Mouse (Mus musculus) embryonic facial prominence, embryonic 13.5 days (tissue): ENCODE results near the gene Cyfip2. TPM values are rescaled to one million over a fixed set of nuclear protein-coding genes. Genes with fewer than 3 reads are reported as not detected.

Source experiments
- ATAC-seq: fragments of 200-750 bp; cut with Nextera tagmentation; 2 replicates; pipeline ENCODE4 v1.8.0; 2017; ENCODE audit warnings: low read depth; ENCODE audit not compliant: insufficient number of reproducible peaks, insufficient read depth, low FRiP score, low TSS enrichment
- H3K27ac ChIP-seq: fragments of 300-500 bp; sonication (generic); 2 replicates; pipeline ENCODE4 v1.5.1; 2015; ENCODE audit warnings: moderate library complexity, mild to moderate bottlenecking, inconsistent platforms
- H3K27me3 ChIP-seq: fragments of 300-500 bp; sonication (generic); 2 replicates; pipeline ENCODE4 v1.6.1; 2015; ENCODE audit warnings: mild to moderate bottlenecking, inconsistent platforms
- H3K36me3 ChIP-seq: fragments of 300-500 bp; sonication (generic); 2 replicates; pipeline ENCODE4 v1.6.1; 2015; ENCODE audit warnings: mild to moderate bottlenecking, inconsistent platforms
- H3K4me1 ChIP-seq: fragments of 300-500 bp; sonication (generic); 2 replicates; pipeline ENCODE4 v1.6.1; 2015; ENCODE audit warnings: inconsistent platforms
- H3K4me2 ChIP-seq: fragments of 300-500 bp; sonication (generic); 2 replicates; pipeline ENCODE4 v1.6.1; 2015; ENCODE audit warnings: moderate library complexity, mild to moderate bottlenecking, inconsistent platforms
- H3K4me3 ChIP-seq: fragments of 300-500 bp; sonication (generic); 2 replicates; pipeline ENCODE4 v1.5.1; 2015; ENCODE audit warnings: mild to moderate bottlenecking, inconsistent platforms
- H3K9ac ChIP-seq: fragments of 300-500 bp; sonication (generic); 2 replicates; pipeline ENCODE4 v1.6.1; 2015; ENCODE audit warnings: mild to moderate bottlenecking, inconsistent platforms
- H3K9me3 ChIP-seq: fragments of 300-500 bp; sonication (generic); 2 replicates; pipeline ENCODE4 v1.6.1; 2016; ENCODE audit warnings: inconsistent platforms
- WGBS: fragments of 180-500 bp; shearing (Covaris S2); methylation state at CpG from one replicate; pipeline ENCODE4 v1.1.7; 2015; ENCODE audit warnings: mixed read lengths; 5-methylcytosine and 5-hydroxymethylcytosine counted together
- polyA plus RNA-seq: library from polyadenylated mRNA; unstranded; fragments of >200 nt; fragmentation: Nextera tagmentation; extraction: Ambion mirVana; gene quantifications from 2 replicates; pipeline ENCODE4 v1.2.1, GENCODE M21; 2015

Gene Cyfip2
- polyA plus RNA-seq, 1 experiment from 2014 or later: 8.9 TPM

GRCm38 (mm10) chr11:46220211-46220610 lies 92.4 kb downstream of the Cyfip2 start:
- Histone ChIP-seq H3K27me3 (no peaks in the 10 kb centered on the region), H3K9ac (no peak overlapping the region), H3K4me2 (no peak overlapping the region), H3K4me1 (peaks cover 8% of the 10 kb centered on the region), H3K4me3 (no peak overlapping the region), H3K9me3 (no peaks in the 10 kb centered on the region), H3K27ac (no peak overlapping the region), H3K36me3 (no peaks in the 10 kb centered on the region)
- no peak for ATAC-seq
- 66% methylated on average over 2 of the region's 2 CpGs for WGBS

GRCm38 (mm10) chr11:46219380-46219779 lies 93.3 kb downstream of the Cyfip2 start:
- ATAC-seq: no peak
- 85% methylated on average over 9 of the region's 9 CpGs for WGBS
- no peak overlapping the region for H3K4me3 ChIP-seq
- no peak overlapping the region for H3K27ac ChIP-seq
- no peak overlapping the region for H3K4me2 ChIP-seq
- H3K4me1 ChIP-seq: peaks cover 12% of the 10 kb centered on the region
- no peaks in the 10 kb centered on the region for H3K36me3 ChIP-seq
- no peak overlapping the region for H3K9ac ChIP-seq
- H3K27me3 ChIP-seq: no peaks in the 10 kb centered on the region
- H3K9me3 ChIP-seq: no peaks in the 10 kb centered on the region

GRCm38 (mm10) chr11:46218584-46218983 lies 94.1 kb downstream of the Cyfip2 start:
- no peak for ATAC-seq
- Histone ChIP-seq H3K4me3 (no peak overlapping the region), H3K9me3 (no peaks in the 10 kb centered on the region), H3K36me3 (no peaks in the 10 kb centered on the region), H3K27ac (no peak overlapping the region), H3K27me3 (no peaks in the 10 kb centered on the region), H3K4me2 (no peak overlapping the region), H3K4me1 (peaks cover 20% of the 10 kb centered on the region), H3K9ac (no peak overlapping the region)
- WGBS: 33% methylated on average over 5 of the region's 5 CpGs

GRCm38 (mm10) chr11:46217686-46218085 lies 95.0 kb downstream of the Cyfip2 start:
- Histone ChIP-seq H3K4me1 (peaks cover 29% of the 10 kb centered on the region), H3K9me3 (no peaks in the 10 kb centered on the region), H3K4me3 (no peak overlapping the region), H3K36me3 (no peaks in the 10 kb centered on the region), H3K27ac (no peak overlapping the region), H3K27me3 (no peaks in the 10 kb centered on the region), H3K9ac (no peak overlapping the region), H3K4me2 (no peak overlapping the region)
- 81% methylated on average over 9 of the region's 9 CpGs for WGBS
- ATAC-seq: no peak

GRCm38 (mm10) chr11:46216669-46217068 lies 96.0 kb downstream of the Cyfip2 start:
- H3K36me3 ChIP-seq: no peaks in the 10 kb centered on the region
- no peak for ATAC-seq
- no peaks in the 10 kb centered on the region for H3K27me3 ChIP-seq
- H3K4me3 ChIP-seq: no peak overlapping the region
- WGBS: 73% methylated on average over 7 of the region's 7 CpGs
- no peak overlapping the region for H3K4me2 ChIP-seq
- H3K27ac ChIP-seq: no peak overlapping the region
- H3K4me1 ChIP-seq: peaks cover 29% of the 10 kb centered on the region
- no peak overlapping the region for H3K9ac ChIP-seq
- no peaks in the 10 kb centered on the region for H3K9me3 ChIP-seq

GRCm38 (mm10) chr11:46215354-46215753 lies 97.3 kb downstream of the Cyfip2 start:
- no peak overlapping the region for H3K4me3 ChIP-seq
- H3K27ac ChIP-seq: no peak overlapping the region
- 18% methylated on average over 3 of the region's 3 CpGs for WGBS
- no peaks in the 10 kb centered on the region for H3K36me3 ChIP-seq
- no peak overlapping the region for H3K4me2 ChIP-seq
- H3K4me1 ChIP-seq: peaks cover 29% of the 10 kb centered on the region
- no peak overlapping the region for H3K9ac ChIP-seq
- H3K9me3 ChIP-seq: no peaks in the 10 kb centered on the region
- ATAC-seq: no peak
- no peaks in the 10 kb centered on the region for H3K27me3 ChIP-seq

GRCm38 (mm10) chr11:46214368-46215230 lies 98.1 kb downstream of the Cyfip2 start:
- Histone ChIP-seq H3K4me2 (no peak overlapping the region), H3K9me3 (no peaks in the 10 kb centered on the region), H3K27ac (peak overlapping the region; percentile 90), H3K36me3 (no peaks in the 10 kb centered on the region), H3K9ac (peak overlapping the region; percentile 51; the same call in 1 of the 2 replicates), H3K4me3 (no peak overlapping the region), H3K4me1 (peaks cover 29% of the 10 kb centered on the region), H3K27me3 (no peaks in the 10 kb centered on the region)
- no peak for ATAC-seq
- 55% methylated on average over 14 of the region's 14 CpGs for WGBS

GRCm38 (mm10) chr11:46213844-46214243 lies 98.8 kb downstream of the Cyfip2 start:
- Histone ChIP-seq H3K4me1 (peaks cover 29% of the 10 kb centered on the region), H3K36me3 (no peaks in the 10 kb centered on the region), H3K27me3 (no peaks in the 10 kb centered on the region), H3K4me3 (no peak overlapping the region), H3K27ac (peak overlapping the region; percentile 90), H3K4me2 (no peak overlapping the region), H3K9ac (peak overlapping the region; percentile 51; the same call in 1 of the 2 replicates), H3K9me3 (no peaks in the 10 kb centered on the region)
- WGBS: 38% methylated on average over 5 of the region's 5 CpGs
- 0 out of 2 replicates have a peak, but pooled peaks have one; percentile 50 for ATAC-seq

- Histone ChIP-seq H3K27ac (no peak overlapping the region), H3K36me3 (no peaks in the 10 kb centered on the region), H3K4me3 (no peak overlapping the region), H3K4me2 (no peak overlapping the region), H3K9ac (no peak overlapping the region), H3K9me3 (no peaks in the 10 kb centered on the region), H3K4me1 (peaks cover 29% of the 10 kb centered on the region), H3K27me3 (no peaks in the 10 kb centered on the region)
- 29% methylated on average over 3 of the region's 3 CpGs for WGBS
- no peak for ATAC-seq
Measured at GRCm38 (mm10) chr11:46211858-46212257, 100.8 kb downstream of the Cyfip2 start.

- no peaks in the 10 kb centered on the region for H3K27me3 ChIP-seq
- 47% methylated on average over 2 of the region's 2 CpGs for WGBS
- no peak overlapping the region for H3K9ac ChIP-seq
- no peak overlapping the region for H3K4me2 ChIP-seq
- H3K27ac ChIP-seq: no peak overlapping the region
- H3K36me3 ChIP-seq: no peaks in the 10 kb centered on the region
- H3K4me1 ChIP-seq: peaks cover 28% of the 10 kb centered on the region
- ATAC-seq: no peak
- no peak overlapping the region for H3K4me3 ChIP-seq
- no peaks in the 10 kb centered on the region for H3K9me3 ChIP-seq
Measured at GRCm38 (mm10) chr11:46209884-46210283, 102.8 kb downstream of the Cyfip2 start.

GRCm38 (mm10) chr11:46205639-46206409 lies 106.8 kb downstream of the Cyfip2 start:
- 52% methylated on average over 17 of the region's 17 CpGs for WGBS
- Histone ChIP-seq H3K36me3 (no peaks in the 10 kb centered on the region), H3K4me1 (peaks cover 21% of the 10 kb centered on the region), H3K9me3 (no peaks in the 10 kb centered on the region), H3K27me3 (no peaks in the 10 kb centered on the region), H3K27ac (no peak overlapping the region), H3K4me3 (no peak overlapping the region), H3K4me2 (no peak overlapping the region), H3K9ac (no peak overlapping the region)
- no peak for ATAC-seq

- Histone ChIP-seq H3K36me3 (no peaks in the 10 kb centered on the region), H3K27ac (no peak overlapping the region), H3K4me3 (no peak overlapping the region), H3K9ac (no peak overlapping the region), H3K4me2 (no peak overlapping the region), H3K27me3 (no peaks in the 10 kb centered on the region), H3K4me1 (peaks cover 21% of the 10 kb centered on the region), H3K9me3 (no peaks in the 10 kb centered on the region)
- 88% methylated on average over 9 of the region's 9 CpGs for whole genome bisulfite sequencing
- no peak for ATAC-seq
Measured at GRCm38 (mm10) chr11:46204841-46205240, 107.8 kb downstream of the Cyfip2 start.
